In genomic region chr13:11181191-11181590, GRCm38 (mm10) we compare ENCODE assay signal across 8 mouse cellular contexts.
"Had no signal": no experiment of that assay in that cellular context is flagged by ENCODE, and none has a peak within 500 bp of the region (broad histone marks: within the 10 kb centered on the region; RNA-seq: fewer than 3 reads in every experiment).

No protein-coding gene starts in this region.

- DNase-seq: liver, postnatal 0 days; lung, adult 2 months; lung, postnatal 14 days; lung, postnatal 36 days; right cerebral cortex, postnatal 14 days; thymus, adult 2 months; thymus, postnatal 25 days; thymus, postnatal 4 days had no signal
